Mouse (Mus musculus): ENCODE data around the gene Dkkl1. TPM values are rescaled to one million over a fixed set of nuclear protein-coding genes. Genes with fewer than 3 reads are reported as not detected.

The Dkkl1 gene
- not detected in 2 replicates for total RNA-seq (2023)

GRCm38 (mm10) chr7:45211851-45212251 lies at the start of gene Dkkl1:
Gene Dkkl1 (minus strand): TSS chr7:45212147.

GRCm38 (mm10) chr7:45240633-45241388 lies 28.9 kb upstream of the Dkkl1 start, which contains the start of gene Slc6a16:
Gene Slc6a16 (plus strand): TSS chr7:45241085.

GRCm38 (mm10) chr7:45238723-45239496 lies 27.0 kb upstream of the Dkkl1 start, which contains the start of gene Cd37:
Gene Cd37 (minus strand): TSS chr7:45239115.

GRCm38 (mm10) chr7:45215673-45216441 lies 3.9 kb upstream of the Dkkl1 start, which contains the start of gene Tead2:
Gene Tead2 (plus strand): TSS chr7:45215753.

GRCm38 (mm10) chr7:45204380-45205143 lies 7.4 kb downstream of the Dkkl1 start, which contains the start of gene Ccdc155:
Gene Ccdc155 (minus strand): TSS chr7:45204892.

GRCm38 (mm10) chr7:45180896-45181477 lies 31.0 kb downstream of the Dkkl1 start, which contains the start of gene Pth2:
Gene Pth2 (plus strand): TSS chr7:45180995.

GRCm38 (mm10) chr7:45179469-45179868 lies 32.5 kb downstream of the Dkkl1 start, which contains the start of gene Gfy:
Gene Gfy (minus strand): TSS chr7:45179569.

GRCm38 (mm10) chr7:45163735-45164490 lies 48.0 kb downstream of the Dkkl1 start, which contains the start of gene Slc17a7:
Gene Slc17a7 (plus strand): TSS chr7:45163949.

Other genes with a start within 250 kb of the Dkkl1 start
- 0.23 and 1.3 TPM in 2 replicates for gene Cpt1c, start 237.3 kb downstream of the Dkkl1 start, total RNA-seq (2023)
- 48.5 and 57.0 TPM in 2 replicates for gene Prmt1, start 225.6 kb downstream of the Dkkl1 start, total RNA-seq (2023)
- gene Irf3, start 214.5 kb downstream of the Dkkl1 start, total RNA-seq (2023): 44.5 and 55.1 TPM in 2 replicates
- gene Bcl2l12, start 213.4 kb downstream of the Dkkl1 start, total RNA-seq (2023): 7.3 and 7.9 TPM in 2 replicates
- 59.4 and 75.8 TPM in 2 replicates for gene Scaf1, start 195.8 kb downstream of the Dkkl1 start, total RNA-seq (2023)
- gene Rras, start 194.2 kb downstream of the Dkkl1 start, total RNA-seq (2023): 7.6 and 7.8 TPM in 2 replicates
- gene Prr12, start 159.3 kb downstream of the Dkkl1 start, total RNA-seq (2023): 15.9 and 19.2 TPM in 2 replicates
- gene Nosip, start 149.7 kb downstream of the Dkkl1 start, total RNA-seq (2023): 32.5 and 35.9 TPM in 2 replicates
- 15.3 and 20.8 TPM in 2 replicates for gene Prrg2, start 149.5 kb downstream of the Dkkl1 start, total RNA-seq (2023)
- 2.6 and 3.0 TPM in 2 replicates for gene Rcn3, start 119.9 kb downstream of the Dkkl1 start, total RNA-seq (2023)
- gene Fcgrt, start 108.3 kb downstream of the Dkkl1 start, total RNA-seq (2023): 11.5 and 11.6 TPM in 2 replicates
- gene Rps11, start 87.7 kb downstream of the Dkkl1 start, total RNA-seq (2023): 561 and 713 TPM in 2 replicates
- gene Rpl13a, start 83.4 kb downstream of the Dkkl1 start, total RNA-seq (2023): 790 and 900 TPM in 2 replicates
- not detected in 2 replicates for gene Gm45713, start 75.9 kb downstream of the Dkkl1 start, total RNA-seq (2023)
- gene Flt3l, start 75.7 kb downstream of the Dkkl1 start, total RNA-seq (2023): 22.0 and 23.2 TPM in 2 replicates
- 41.1 and 44.5 TPM in 2 replicates for gene Pih1d1, start 57.8 kb downstream of the Dkkl1 start, total RNA-seq (2023)
- gene Aldh16a1, start 57.6 kb downstream of the Dkkl1 start, total RNA-seq (2023): 77.5 and 91.9 TPM in 2 replicates
- 0.23 TPM in 1 of 2 replicates, not detected in the other for gene Slc17a7, start 48.2 kb downstream of the Dkkl1 start, total RNA-seq (2023)
- gene Gfy, start 32.6 kb downstream of the Dkkl1 start, total RNA-seq (2023): not detected in 2 replicates
- not detected in 2 replicates for gene Pth2, start 31.2 kb downstream of the Dkkl1 start, total RNA-seq (2023)
- gene Ccdc155, start 7.3 kb downstream of the Dkkl1 start, total RNA-seq (2023): not detected in 2 replicates
- gene Tead2, start 3.6 kb upstream of the Dkkl1 start, total RNA-seq (2023): not detected in 2 replicates
- gene Cd37, start 27.0 kb upstream of the Dkkl1 start, total RNA-seq (2023): 347 and 367 TPM in 2 replicates
- gene Slc6a16, start 28.9 kb upstream of the Dkkl1 start, total RNA-seq (2023): 1.2 and 1.3 TPM in 2 replicates
- gene Slc6a21, start 65.4 kb upstream of the Dkkl1 start, total RNA-seq (2023): not detected in 2 replicates
- gene Trpm4, start 121.6 kb upstream of the Dkkl1 start, total RNA-seq (2023): 3.6 and 5.2 TPM in 2 replicates
- gene Hrc, start 123.1 kb upstream of the Dkkl1 start, total RNA-seq (2023): not detected in 2 replicates
- 0.09 TPM in 1 of 2 replicates, not detected in the other for gene Ppfia3, start 154.9 kb upstream of the Dkkl1 start, total RNA-seq (2023)
- gene Lin7b, start 158.4 kb upstream of the Dkkl1 start, total RNA-seq (2023): 2.5 TPM in 1 of 2 replicates, not detected in the other
- gene Snrnp70, start 183.6 kb upstream of the Dkkl1 start, total RNA-seq (2023): 255 and 367 TPM in 2 replicates
- not detected in 2 replicates for gene Kcna7, start 193.5 kb upstream of the Dkkl1 start, total RNA-seq (2023)
- gene Ntf5, start 201.5 kb upstream of the Dkkl1 start, total RNA-seq (2023): not detected in 2 replicates
- gene Lhb, start 208.7 kb upstream of the Dkkl1 start, total RNA-seq (2023): not detected in 2 replicates
- gene Gys1, start 222.7 kb upstream of the Dkkl1 start, total RNA-seq (2023): 53.5 and 56.5 TPM in 2 replicates
- gene Ruvbl2, start 225.9 kb upstream of the Dkkl1 start, total RNA-seq (2023): 22.0 and 31.6 TPM in 2 replicates
- 1,156 and 1,320 TPM in 2 replicates for gene Ftl1, start 247.7 kb upstream of the Dkkl1 start, total RNA-seq (2023)

All from neutrophil, adult 65 days (primary cell).